Mouse (Mus musculus): Measurements from ENCODE around the gene Mob3b. TPM values are rescaled to one million over a fixed set of nuclear protein-coding genes. Genes with fewer than 3 reads are reported as not detected.
A peak's percentile ranks its signal among the peaks of the same experiment; 100 is the strongest.

The Mob3b gene
- total and polyA plus RNA-seq, 2 experiments = 16.5 to 18.3 TPM

GRCm38 (mm10) chr4:35060401-35060800, 96.9 kb downstream of the Mob3b start:
- Histone ChIP-seq H3K36me3 (ENCODE audit: control insufficient read depth, insufficient read depth, low read length) (no peaks in the 10 kb centered on the region), H3K27ac (replicated peaks; ENCODE audit: insufficient read depth, low read depth, low read length) (no peak overlapping the region), H3K79me2 (ENCODE audit: control insufficient read depth, insufficient read depth, low read length) (peaks cover 23% of the 10 kb centered on the region; the same call in 1 of the 2 replicates), H3K4me1 (ENCODE audit: control insufficient read depth, insufficient read depth, low read length) (0 out of 2 replicates have a peak, but pooled peaks cover under 1% of the 10 kb centered on the region), H3K4me3 (ENCODE audit: insufficient read depth, low read depth, low read length) (no peak overlapping the region), H3K9ac (ENCODE audit: low read depth, low read length) (no peak overlapping the region), H3K27me3 (ENCODE audit: control insufficient read depth, insufficient read depth, low read length) (no peaks in the 10 kb centered on the region)
- 90% methylated on average over 3 of the region's 3 CpGs for WGBS
- TF ChIP-seq POLR2A (IDR thresholded peaks at IDR 0.05; ENCODE audit: extremely low read depth, insufficient read depth, low read length) = no peak
- no peak for DNase-seq (ENCODE audit: extremely low read depth, low read depth, low spot score)

- Histone ChIP-seq H3K9ac (ENCODE audit: low read depth, low read length) (no peak overlapping the region), H3K27ac (replicated peaks; ENCODE audit: insufficient read depth, low read depth, low read length) (no peak overlapping the region), H3K4me3 (ENCODE audit: insufficient read depth, low read depth, low read length) (no peak overlapping the region), H3K79me2 (ENCODE audit: control insufficient read depth, insufficient read depth, low read length) (peaks cover 14% of the 10 kb centered on the region; the same call in 1 of the 2 replicates), H3K4me1 (ENCODE audit: control insufficient read depth, insufficient read depth, low read length) (peaks cover 16% of the 10 kb centered on the region), H3K27me3 (ENCODE audit: control insufficient read depth, insufficient read depth, low read length) (no peaks in the 10 kb centered on the region), H3K36me3 (ENCODE audit: control insufficient read depth, insufficient read depth, low read length) (no peaks in the 10 kb centered on the region)
- WGBS = 75% methylated on average over 2 of the region's 2 CpGs
- TF ChIP-seq POLR2A (IDR thresholded peaks at IDR 0.05; ENCODE audit: extremely low read depth, insufficient read depth, low read length) (no peak), CTCF (IDR thresholded peaks at IDR 0.05; ENCODE audit: low read depth, low read length) (no peak)
- no peak for DNase-seq (ENCODE audit: extremely low read depth, low read depth, low spot score)
Measured at GRCm38 (mm10) chr4:35054362-35054761, 102.9 kb downstream of the Mob3b start.

- 61% methylated on average over 6 of the region's 6 CpGs for WGBS
- no peak overlapping the region for H3K4me3 ChIP-seq (ENCODE audit: insufficient read depth, low read depth, low read length)
- DNase-seq (ENCODE audit: extremely low read depth, low read depth, low spot score) = peak; percentile 34
- TF ChIP-seq CTCF (IDR thresholded peaks at IDR 0.05; ENCODE audit: low read depth, low read length) (no peak), POLR2A (IDR thresholded peaks at IDR 0.05; ENCODE audit: extremely low read depth, insufficient read depth, low read length) (no peak)
- no peak overlapping the region for H3K27ac ChIP-seq (replicated peaks; ENCODE audit: insufficient read depth, low read depth, low read length)
- H3K79me2 ChIP-seq (ENCODE audit: control insufficient read depth, insufficient read depth, low read length) = peaks cover 8% of the 10 kb centered on the region; the same call in 1 of the 2 replicates
- no peaks in the 10 kb centered on the region for H3K36me3 ChIP-seq (ENCODE audit: control insufficient read depth, insufficient read depth, low read length)
- H3K9ac ChIP-seq (ENCODE audit: low read depth, low read length) = no peak overlapping the region
- H3K4me1 ChIP-seq (ENCODE audit: control insufficient read depth, insufficient read depth, low read length) = peaks cover 16% of the 10 kb centered on the region
- no peaks in the 10 kb centered on the region for H3K27me3 ChIP-seq (ENCODE audit: control insufficient read depth, insufficient read depth, low read length)
Measured at GRCm38 (mm10) chr4:35052174-35052942, 104.9 kb downstream of the Mob3b start.

GRCm38 (mm10) chr4:35051152-35051551, 106.1 kb downstream of the Mob3b start:
- no peak for DNase-seq (ENCODE audit: extremely low read depth, low read depth, low spot score)
- TF ChIP-seq POLR2A (IDR thresholded peaks at IDR 0.05; ENCODE audit: extremely low read depth, insufficient read depth, low read length) (no peak), CTCF (IDR thresholded peaks at IDR 0.05; ENCODE audit: low read depth, low read length) (no peak)
- no peak overlapping the region for H3K27ac ChIP-seq (replicated peaks; ENCODE audit: insufficient read depth, low read depth, low read length)
- peaks cover 16% of the 10 kb centered on the region for H3K4me1 ChIP-seq (ENCODE audit: control insufficient read depth, insufficient read depth, low read length)
- H3K4me3 ChIP-seq (ENCODE audit: insufficient read depth, low read depth, low read length) = no peak overlapping the region
- no peaks in the 10 kb centered on the region for H3K36me3 ChIP-seq (ENCODE audit: control insufficient read depth, insufficient read depth, low read length)
- 82% methylated on average over 7 of the region's 7 CpGs for WGBS
- H3K79me2 ChIP-seq (ENCODE audit: control insufficient read depth, insufficient read depth, low read length) = peaks cover 3% of the 10 kb centered on the region; the same call in 1 of the 2 replicates
- no peaks in the 10 kb centered on the region for H3K27me3 ChIP-seq (ENCODE audit: control insufficient read depth, insufficient read depth, low read length)
- no peak overlapping the region for H3K9ac ChIP-seq (ENCODE audit: low read depth, low read length)

GRCm38 (mm10) chr4:35049742-35050058, 107.6 kb downstream of the Mob3b start:
- Histone ChIP-seq H3K9ac (ENCODE audit: low read depth, low read length) (no peak overlapping the region), H3K4me3 (ENCODE audit: insufficient read depth, low read depth, low read length) (no peak overlapping the region), H3K27me3 (ENCODE audit: control insufficient read depth, insufficient read depth, low read length) (no peaks in the 10 kb centered on the region), H3K27ac (replicated peaks; ENCODE audit: insufficient read depth, low read depth, low read length) (peak overlapping the region; percentile 64), H3K4me1 (ENCODE audit: control insufficient read depth, insufficient read depth, low read length) (peaks cover 16% of the 10 kb centered on the region), H3K79me2 (ENCODE audit: control insufficient read depth, insufficient read depth, low read length) (peaks cover 3% of the 10 kb centered on the region; the same call in 1 of the 2 replicates), H3K36me3 (ENCODE audit: control insufficient read depth, insufficient read depth, low read length) (no peaks in the 10 kb centered on the region)
- WGBS = 72% methylated on average over 5 of the region's 5 CpGs
- no peak for TF ChIP-seq POLR2A (IDR thresholded peaks at IDR 0.05; ENCODE audit: extremely low read depth, insufficient read depth, low read length)
- no peak for TF ChIP-seq CTCF (IDR thresholded peaks at IDR 0.05; ENCODE audit: low read depth, low read length)
- DNase-seq (ENCODE audit: extremely low read depth, low read depth, low spot score) = no peak

All from liver, adult 2 months (tissue).